ENCODE assay signal across 24 mouse cellular contexts in the genomic region with DNA sequence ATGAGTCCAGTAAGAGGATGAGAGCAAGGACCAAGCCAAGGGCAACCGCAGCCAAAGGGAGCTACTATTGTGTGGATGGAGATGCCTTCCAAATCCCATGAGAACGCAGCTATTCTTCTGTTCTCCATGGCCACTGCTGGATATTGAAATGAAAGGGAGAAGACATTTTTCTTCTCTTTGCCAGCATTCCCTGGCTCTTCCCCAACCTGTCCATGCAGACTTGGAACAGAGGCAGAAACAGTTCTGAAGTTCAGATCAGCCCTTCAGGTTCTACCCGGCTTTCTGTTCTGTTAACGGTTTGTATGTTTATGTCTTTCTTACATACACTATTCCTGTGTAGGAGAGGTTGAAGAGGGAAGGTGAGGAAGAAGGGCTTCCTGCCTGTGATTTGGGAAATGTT. TPM values are rescaled to one million over a fixed set of nuclear protein-coding genes. Genes with fewer than 3 reads are reported as not detected.
DNase-seq lines count a peak whose midpoint lies in the region; ATAC-seq and TF ChIP-seq lines count a peak whose summit lies in the region.
"Had no signal": no experiment of that assay in that cellular context is flagged by ENCODE, and none has a peak within 500 bp of the region (broad histone marks: within the 10 kb centered on the region; RNA-seq: fewer than 3 reads in every experiment).

No protein-coding gene starts in this region.

- H3K27ac ChIP-seq in heart, embryonic 11.5 days (ENCODE audit: low read depth, low read length) = no peak overlapping the region
- H3K27ac ChIP-seq in thymus, adult 2 months (ENCODE audit: control insufficient read depth, insufficient read depth, low read length) = no peak overlapping the region
- H3K27ac ChIP-seq: embryonic facial prominence, embryonic 10.5 days; embryonic facial prominence, embryonic 13.5 days; forebrain, embryonic 12.5 days; forebrain, embryonic 15.5 days; heart, embryonic 13.5 days; hindbrain, embryonic 15.5 days had no signal

- no peak for TF ChIP-seq CTCF in thymus, adult 2 months (IDR thresholded peaks at IDR 0.05; ENCODE audit: borderline replicate concordance, control insufficient read depth, extremely low read depth, insufficient read depth, low read length, poor library complexity)

- H3K27me3 ChIP-seq in heart, embryonic 11.5 days (ENCODE audit: control insufficient read depth, insufficient read depth, low read length) = peaks cover 11% of the 10 kb centered on the region; the same call in 1 of the 2 replicates
- no peaks in the 10 kb centered on the region for H3K27me3 ChIP-seq in myocyte (ENCODE audit: control insufficient read depth, insufficient read depth, insufficient read length)
- no peaks in the 10 kb centered on the region; the same call in 1 of the 2 replicates for H3K27me3 ChIP-seq in thymus, adult 2 months (ENCODE audit: control insufficient read depth, insufficient read depth, low read length)
- H3K27me3 ChIP-seq: CH12.LX had no signal

- H3K9ac ChIP-seq in heart, embryonic 11.5 days (ENCODE audit: low read depth, low read length) = no peak overlapping the region
- H3K9ac ChIP-seq: embryonic facial prominence, embryonic 13.5 days; forebrain, embryonic 12.5 days; forebrain, embryonic 15.5 days; heart, embryonic 13.5 days; hindbrain, embryonic 15.5 days had no signal

- no peaks in the 10 kb centered on the region for H3K36me3 ChIP-seq in heart, embryonic 11.5 days (ENCODE audit: control insufficient read depth, insufficient read depth, low read length)
- peaks cover 10% of the 10 kb centered on the region for H3K36me3 ChIP-seq in myocyte (ENCODE audit: control insufficient read depth, insufficient read depth)
- no peaks in the 10 kb centered on the region for H3K36me3 ChIP-seq in thymus, adult 2 months (ENCODE audit: control insufficient read depth, insufficient read depth, low read length)
- H3K36me3 ChIP-seq: embryonic facial prominence, embryonic 10.5 days; embryonic facial prominence, embryonic 13.5 days; forebrain, embryonic 12.5 days; forebrain, embryonic 15.5 days; G1E; heart, embryonic 13.5 days; hindbrain, embryonic 15.5 days had no signal

- no peak overlapping the region for H3K4me3 ChIP-seq in heart, embryonic 11.5 days (ENCODE audit: low read depth, low read length)
- H3K4me3 ChIP-seq in myocyte = peak overlapping the region; percentile 82
- H3K4me3 ChIP-seq in thymus, adult 2 months (ENCODE audit: control insufficient read depth, insufficient read depth, low read length) = no peak overlapping the region
- H3K4me3 ChIP-seq: embryonic facial prominence, embryonic 10.5 days; embryonic facial prominence, embryonic 13.5 days; erythroblast, embryonic 14.5 days; forebrain, embryonic 12.5 days; forebrain, embryonic 15.5 days; heart, embryonic 13.5 days; hindbrain, embryonic 15.5 days had no signal

- 79% methylated on average over 4 of the region's 4 CpGs for WGBS in heart, embryonic 11.5 days (ENCODE audit: insufficient replicate concordance)
- 97% methylated on average over 4 of the region's 4 CpGs for WGBS in thymus, adult 2 months

- DNase-seq in cerebellum, postnatal 10 days = peak; percentile 21 to 40
- no peak for DNase-seq in cerebellum, adult 11-12 months
- DNase-seq in heart, postnatal 10 days = peak; percentile 14 to 27
- no peak for DNase-seq in thymus, adult 2 months
- DNase-seq: B cell, adult 2 months; cerebellum, adult 2 months; cerebellum, adult 9-11 months; cerebellum, postnatal 36 days; embryo, embryonic 11 days; gastrocnemius, postnatal 25 days; kidney, adult 2 months had no signal

- H3K79me2 ChIP-seq in myocyte (ENCODE audit: control insufficient read depth, insufficient read depth) = peaks cover 76% of the 10 kb centered on the region

- peaks cover 11% of the 10 kb centered on the region for H3K4me1 ChIP-seq in heart, embryonic 11.5 days (ENCODE audit: control insufficient read depth, insufficient read depth, low read length)
- H3K4me1 ChIP-seq in thymus, adult 2 months (replicated peaks; ENCODE audit: control insufficient read depth, insufficient read depth, low read length) = no peaks in the 10 kb centered on the region

- H3ac ChIP-seq in myocyte (ENCODE audit: control insufficient read depth, insufficient read length) = no peak overlapping the region

- ATAC-seq in heart, embryonic 11.5 days (replicated peaks; ENCODE audit: insufficient number of reproducible peaks, low FRiP score, low TSS enrichment) = no peak
- ATAC-seq: activated CD4-positive, CD25-positive, alpha-beta regulatory T cell, adult 4 months; forebrain, embryonic 15.5 days; intestine, postnatal 0 days had no signal

- no peak overlapping the region for H3K4me2 ChIP-seq in heart, embryonic 11.5 days
- peak overlapping the region; percentile 72 for H3K4me2 ChIP-seq in myocyte (ENCODE audit: low read depth)
- H3K4me2 ChIP-seq: embryonic facial prominence, embryonic 13.5 days; forebrain, embryonic 12.5 days; forebrain, embryonic 15.5 days; heart, embryonic 13.5 days; hindbrain, embryonic 15.5 days had no signal

- TF ChIP-seq POLR2A in myocyte (IDR thresholded peaks at IDR 0.05; ENCODE audit: insufficient read length, low read depth) = no peak
- TF ChIP-seq POLR2A in thymus, adult 2 months (IDR thresholded peaks at IDR 0.05; ENCODE audit: control insufficient read depth, extremely low read depth, insufficient read depth, low read length, poor library complexity) = no peak

- intact Hi-C loops in heart, postnatal 10 days (cut with DNase I) = loop anchor here (5.0 kb wide), 1 partner anchor 57 kb away; no protein-coding TSS in a partner anchor

- H3K9me3 ChIP-seq in heart, embryonic 11.5 days (replicated peaks; ENCODE audit: control insufficient read depth, low read length) = no peaks in the 10 kb centered on the region
- H3K9me3 ChIP-seq: embryonic facial prominence, embryonic 10.5 days; embryonic facial prominence, embryonic 13.5 days; forebrain, embryonic 12.5 days; forebrain, embryonic 15.5 days; G1E; heart, embryonic 13.5 days; hindbrain, embryonic 15.5 days had no signal

TF ChIP-seq in myocyte, 11 proteins besides CTCF, POLR2A, EP300 and RAD21:
- peak; percentile 22 for TF ChIP-seq POLR2AphosphoS2 (IDR thresholded peaks at IDR 0.05; ENCODE audit: insufficient read length, low read depth)
- no peak for TF ChIP-seq MYOD1 (IDR thresholded peaks at IDR 0.05; ENCODE audit: control insufficient read depth in 1 of 3, insufficient read length in 2 of 3, low read depth in 2 of 3)

RNA-seq across cellular contexts. Expression of gene Prune2, which starts 3.1 kb away (rescaled TPM):
- 10 to 100 TPM; 16.2 to 17.4 TPM for total RNA-seq in heart, postnatal 10 days (2021)
- polyA plus RNA-seq in heart, embryonic 11.5 days (2014; fragmentation: Nextera tagmentation; extraction: Ambion mirVana) = 8.0 and 9.8 TPM in 2 replicates
- polyA plus RNA-seq in myocyte (2012; fragmentation: generic; extraction: Trizol) = 61.8 TPM
- 0.47 and 0.84 TPM in 2 replicates for polyA plus RNA-seq in thymus, adult 2 months (2012; rRNA removed)
- polyA plus RNA-seq: erythroblast, embryonic 14.5 days; G1E had no signal

Comparison
In these comparisons a context has a peak if more than half of its experiments do, and no peak if none do; other contexts are left out.
1. DNase-seq: peak in cerebellum, postnatal 10 days (2 of 2) and heart, postnatal 10 days (2 of 2); none in cerebellum, adult 11-12 months (single experiment) and thymus, adult 2 months (single experiment).